Mouse (Mus musculus): ENCODE measurements at regions not wholly inside any gene's neighbourhood (a gene's known extent, or its start where the extent isn't known, plus 50 kb on each side); places are given as distances from the start of the nearest gene placed in this dataset.

DNA sequence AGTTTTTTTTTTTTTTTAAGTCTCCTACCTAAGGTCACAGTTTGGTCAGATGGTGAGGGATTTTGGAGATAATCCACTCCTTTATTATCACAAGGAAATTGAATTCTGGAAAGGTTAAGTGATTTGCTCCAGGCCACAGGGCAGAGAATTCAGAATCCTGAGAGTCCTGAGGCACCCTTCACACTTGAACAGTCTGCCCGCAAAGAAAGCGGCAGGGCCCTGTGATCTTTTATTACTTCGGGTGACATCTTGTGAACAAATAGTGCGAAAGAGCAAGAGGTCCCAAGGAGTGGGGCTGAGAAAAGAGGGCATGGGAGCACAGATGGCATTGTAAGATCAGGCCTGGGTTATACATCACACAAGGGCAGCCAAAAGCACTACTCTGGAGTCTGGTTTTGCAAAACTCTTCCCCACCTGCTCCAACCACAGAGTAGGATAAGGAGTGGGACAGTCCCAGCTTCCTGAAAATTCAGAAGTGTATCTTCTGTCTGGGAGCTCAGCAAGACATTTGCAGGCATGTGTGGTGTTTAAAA, 150.5 kb upstream of the Wdr11 start:
- no peak for ATAC-seq (replicated peaks in 1 of 2; ENCODE audit: insufficient read depth in 1 of 2, low FRiP score in 2 of 2, low TSS enrichment in 1 of 2, low read depth in 1 of 2, poor library complexity in 2 of 2, severe bottlenecking in 2 of 2)

DNA sequence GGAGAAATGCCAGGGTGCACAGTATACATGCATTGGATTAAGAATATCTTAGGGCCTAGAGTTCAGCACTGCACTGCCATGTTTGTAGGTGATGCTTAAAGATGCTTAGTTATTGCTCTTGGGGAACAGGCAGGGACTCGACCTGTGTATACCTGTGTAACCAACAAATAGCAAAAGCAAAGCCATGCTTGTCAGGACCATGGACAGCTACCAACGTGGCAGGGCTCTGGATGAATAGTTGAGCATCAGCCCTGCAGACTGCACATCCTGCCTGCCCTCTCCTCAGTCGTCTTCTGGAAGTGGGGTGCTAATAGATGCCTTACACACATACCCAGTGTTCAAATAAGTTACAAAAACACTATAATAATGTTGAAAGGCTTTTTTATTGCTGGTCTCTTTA, 122.2 kb upstream of the Wdr11 start:
- peak; percentile 4 to 51; a peak in 1 of 4 replicates for ATAC-seq (replicated peaks in 1 of 2; ENCODE audit: insufficient read depth in 1 of 2, low FRiP score in 2 of 2, low TSS enrichment in 1 of 2, low read depth in 1 of 2, poor library complexity in 2 of 2, severe bottlenecking in 2 of 2)

DNA sequence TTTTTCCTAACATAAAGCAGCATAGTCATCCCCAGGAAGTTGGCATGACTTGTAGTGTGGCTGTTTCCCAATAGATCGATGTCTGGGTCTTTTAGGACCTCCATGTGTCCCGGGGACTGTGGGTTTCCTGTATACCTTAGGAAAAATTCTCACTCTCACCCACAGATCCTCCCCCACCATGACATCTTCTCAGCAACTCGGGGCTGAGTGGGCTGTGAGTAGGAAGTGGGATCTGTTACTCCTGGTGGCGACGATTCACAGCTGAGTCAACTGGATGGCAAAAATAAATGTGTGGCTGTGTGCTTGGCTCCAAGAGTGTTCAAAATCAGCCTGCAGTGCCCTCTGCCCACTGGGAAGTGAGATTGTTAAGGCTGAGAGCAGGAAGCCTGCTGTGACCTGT, 107.9 kb upstream of the Wdr11 start:
- ATAC-seq (replicated peaks in 1 of 2; ENCODE audit: insufficient read depth in 1 of 2, low FRiP score in 2 of 2, low TSS enrichment in 1 of 2, low read depth in 1 of 2, poor library complexity in 2 of 2, severe bottlenecking in 2 of 2): no peak

DNA sequence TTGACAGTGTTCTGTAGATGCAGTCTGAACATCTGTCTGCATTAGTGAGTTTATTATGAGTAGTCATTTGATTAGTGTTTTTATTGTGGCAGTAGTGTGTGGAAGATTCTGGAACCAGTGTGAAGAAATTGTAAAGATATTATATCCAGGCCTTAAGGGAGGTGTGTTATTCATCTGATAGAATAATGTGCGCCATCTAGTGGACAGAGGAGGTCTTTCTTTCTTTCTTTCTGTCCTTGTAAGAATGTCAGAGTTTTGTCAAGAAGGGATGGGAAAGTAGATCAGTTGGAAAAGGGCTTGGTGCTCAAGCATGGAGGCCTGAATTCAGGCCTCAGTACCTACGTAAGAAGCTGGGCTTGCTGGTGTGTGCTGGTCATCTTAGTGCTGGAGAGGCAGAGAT, 84.8 kb upstream of the Wdr11 start:
- 0 out of 4 replicates have a peak, but pooled peaks of 1 of the 2 experiments have one; percentile 37 for ATAC-seq (replicated peaks in 1 of 2; ENCODE audit: insufficient read depth in 1 of 2, low FRiP score in 2 of 2, low TSS enrichment in 1 of 2, low read depth in 1 of 2, poor library complexity in 2 of 2, severe bottlenecking in 2 of 2)

DNA sequence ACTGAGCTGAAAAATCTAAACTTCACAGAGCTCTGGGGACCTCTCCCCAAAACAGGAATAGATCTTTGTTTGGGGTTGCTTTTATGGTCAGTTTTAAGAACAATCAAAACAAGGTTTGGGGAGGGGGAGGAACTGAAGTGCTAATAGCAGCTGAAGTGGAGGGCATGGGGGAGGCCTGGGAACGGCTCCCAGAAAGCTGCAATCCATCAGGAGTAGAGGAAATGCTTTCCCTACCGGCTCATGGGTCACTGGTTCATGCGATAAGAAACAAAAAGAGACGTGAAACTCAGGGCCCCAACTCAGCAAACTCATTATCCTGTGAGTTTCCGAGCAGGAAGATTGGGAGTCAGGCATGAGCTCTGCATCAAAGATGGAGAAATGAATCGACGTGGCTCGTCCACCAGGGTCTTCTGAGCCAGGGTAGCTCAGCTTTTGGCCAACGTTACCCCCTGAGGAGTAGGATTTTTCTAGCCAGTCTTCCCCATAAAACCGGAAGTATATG, 82.0 kb upstream of the Wdr11 start:
- ATAC-seq (replicated peaks in 1 of 2; ENCODE audit: insufficient read depth in 1 of 2, low FRiP score in 2 of 2, low TSS enrichment in 1 of 2, low read depth in 1 of 2, poor library complexity in 2 of 2, severe bottlenecking in 2 of 2): no peak

DNA sequence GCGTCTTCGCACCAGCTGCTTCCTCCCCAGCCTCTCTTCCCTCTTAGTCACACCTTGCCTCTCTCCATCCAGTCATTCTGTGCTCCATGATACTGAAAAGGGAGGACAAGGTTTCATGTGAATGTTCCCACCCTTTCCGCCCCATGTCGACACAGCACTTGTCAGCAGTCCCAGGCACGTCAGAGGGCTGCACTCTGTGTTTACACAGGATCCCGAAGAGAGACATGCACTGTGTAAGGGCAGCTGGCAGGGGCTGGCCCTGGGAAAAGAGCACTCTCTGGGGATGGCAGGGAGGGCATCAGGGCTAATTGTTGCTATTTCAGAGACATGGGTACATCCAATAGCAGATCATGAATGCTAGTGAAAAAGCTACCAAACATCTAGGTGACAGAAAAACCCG, 77.0 kb upstream of the Wdr11 start:
- ATAC-seq (replicated peaks in 1 of 2; ENCODE audit: insufficient read depth in 1 of 2, low FRiP score in 2 of 2, low TSS enrichment in 1 of 2, low read depth in 1 of 2, poor library complexity in 2 of 2, severe bottlenecking in 2 of 2): no peak

DNA sequence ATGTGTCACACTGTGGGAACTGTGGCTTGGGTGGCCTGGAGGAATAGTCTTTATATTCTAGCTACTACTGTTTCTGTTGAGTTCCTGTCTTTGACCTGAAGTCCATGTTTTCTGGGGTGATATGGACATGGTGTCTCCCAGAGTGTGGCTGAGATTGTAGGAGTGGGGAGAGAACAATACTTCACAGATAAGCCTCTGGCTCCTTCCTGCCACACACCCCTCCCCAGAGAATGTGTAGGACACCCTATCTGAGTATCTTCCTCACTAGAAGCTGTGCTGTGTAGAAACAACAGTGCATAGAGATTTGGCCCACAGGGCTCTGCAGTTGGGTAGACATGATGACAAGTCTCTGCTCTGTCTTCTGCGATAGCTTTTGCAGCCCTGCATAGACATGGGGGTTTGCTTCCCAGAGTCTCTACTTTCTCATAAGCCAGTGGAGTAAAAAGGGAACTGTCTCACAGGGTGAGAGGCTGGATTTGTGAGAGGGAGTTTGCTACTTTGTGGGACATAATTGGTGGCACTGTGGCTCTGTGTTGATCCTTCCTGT, 67.2 kb upstream of the Wdr11 start:
- no peak for ATAC-seq (replicated peaks in 1 of 2; ENCODE audit: insufficient read depth in 1 of 2, low FRiP score in 2 of 2, low TSS enrichment in 1 of 2, low read depth in 1 of 2, poor library complexity in 2 of 2, severe bottlenecking in 2 of 2)

DNA sequence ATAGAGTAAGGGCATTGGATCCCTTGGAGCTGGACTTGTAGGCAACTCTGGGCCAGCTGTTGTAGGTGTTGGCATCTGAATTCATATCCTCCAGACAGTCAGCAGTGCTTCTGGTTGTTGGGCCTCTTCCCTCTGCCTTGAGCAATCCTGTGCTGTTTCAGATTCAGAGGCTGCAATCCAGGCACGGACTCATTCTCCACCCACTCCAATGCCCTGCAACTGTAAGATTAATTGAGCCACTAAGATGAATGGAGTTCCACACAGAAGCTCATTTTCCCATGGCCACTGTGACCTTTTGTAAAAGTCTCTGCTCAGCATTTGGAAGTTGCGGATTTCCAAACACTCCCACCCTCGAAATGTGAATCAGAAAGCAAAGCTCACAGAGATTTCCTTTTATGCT, 65.7 kb upstream of the Wdr11 start:
- ATAC-seq (replicated peaks in 1 of 2; ENCODE audit: insufficient read depth in 1 of 2, low FRiP score in 2 of 2, low TSS enrichment in 1 of 2, low read depth in 1 of 2, poor library complexity in 2 of 2, severe bottlenecking in 2 of 2): no peak

DNA sequence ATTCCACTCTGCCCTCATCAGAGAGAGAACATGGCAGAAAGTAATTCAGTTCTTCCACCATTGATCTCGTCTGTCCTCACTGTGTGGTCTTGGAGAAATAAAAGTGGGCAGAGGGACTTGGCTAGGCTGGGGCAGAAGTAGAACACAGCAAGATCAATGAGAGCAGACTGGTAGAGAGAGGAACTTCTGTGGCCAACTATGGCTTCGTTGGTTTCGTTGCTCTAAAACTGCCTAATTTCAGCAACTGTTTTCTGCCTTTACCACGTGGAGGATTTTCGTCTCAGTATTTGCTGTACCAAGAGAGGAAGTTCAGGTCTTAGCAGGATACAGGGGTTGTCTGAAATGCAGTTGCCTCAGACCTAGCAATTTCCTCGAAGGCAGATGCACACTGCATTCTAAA, 63.4 kb upstream of the Wdr11 start:
- ATAC-seq (replicated peaks in 1 of 2; ENCODE audit: insufficient read depth in 1 of 2, low FRiP score in 2 of 2, low TSS enrichment in 1 of 2, low read depth in 1 of 2, poor library complexity in 2 of 2, severe bottlenecking in 2 of 2): no peak

DNA sequence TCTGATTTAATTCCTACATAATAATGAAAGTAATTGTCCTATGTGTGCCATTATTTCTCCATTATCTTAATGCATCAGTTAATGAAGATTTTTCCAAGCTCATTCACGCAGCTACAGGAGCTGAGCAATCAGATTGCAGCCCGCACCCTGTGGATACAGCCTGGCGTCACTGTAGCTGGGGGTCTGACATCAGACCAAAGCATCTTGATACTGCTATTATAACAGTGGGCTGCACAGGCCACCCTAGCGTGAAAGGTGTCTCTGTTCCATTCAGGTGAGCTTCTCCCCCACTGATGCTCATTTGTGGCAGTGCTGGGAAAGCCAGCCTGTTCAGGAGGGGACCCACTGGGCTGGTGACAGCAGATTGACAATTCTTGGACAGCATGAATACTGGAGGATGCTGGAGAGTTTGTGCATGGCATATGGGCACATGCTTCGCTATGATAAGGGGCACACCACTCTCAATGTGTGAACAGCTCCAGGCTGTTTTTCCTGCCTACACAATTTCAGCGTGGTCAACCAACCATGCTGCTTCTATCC, 58.2 kb upstream of the Wdr11 start:
- ATAC-seq (replicated peaks in 1 of 2; ENCODE audit: insufficient read depth in 1 of 2, low FRiP score in 2 of 2, low TSS enrichment in 1 of 2, low read depth in 1 of 2, poor library complexity in 2 of 2, severe bottlenecking in 2 of 2): no peak
